Mouse (Mus musculus): ENCODE measurements around the gene Col9a3.

Col9a3 gene

DNA sequence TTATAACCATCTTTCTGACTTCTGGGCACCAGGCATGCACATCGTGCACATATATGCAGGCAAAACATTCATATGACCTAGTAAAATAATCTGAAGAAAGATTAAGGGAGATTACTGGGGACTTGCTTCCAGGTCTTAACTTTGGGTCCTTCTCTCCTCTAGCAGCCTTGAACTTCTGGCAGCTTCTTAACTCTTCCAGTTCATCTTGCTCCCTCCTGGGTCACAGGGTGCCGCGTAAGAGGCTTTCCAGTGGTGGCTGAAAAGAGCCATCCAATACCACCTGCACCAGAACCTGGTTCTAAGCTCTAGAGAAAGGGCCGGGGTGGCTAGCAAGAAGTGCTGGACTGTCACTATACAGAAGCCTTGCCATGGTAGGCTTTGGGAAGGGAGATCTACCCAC lies at the start of gene Col9a3:
Gene Col9a3 (plus strand): TSS at position 301 of the 400 bp plus-strand sequence.
- DNase-seq (ENCODE audit: low read depth, low spot score): peak; percentile 18

DNA sequence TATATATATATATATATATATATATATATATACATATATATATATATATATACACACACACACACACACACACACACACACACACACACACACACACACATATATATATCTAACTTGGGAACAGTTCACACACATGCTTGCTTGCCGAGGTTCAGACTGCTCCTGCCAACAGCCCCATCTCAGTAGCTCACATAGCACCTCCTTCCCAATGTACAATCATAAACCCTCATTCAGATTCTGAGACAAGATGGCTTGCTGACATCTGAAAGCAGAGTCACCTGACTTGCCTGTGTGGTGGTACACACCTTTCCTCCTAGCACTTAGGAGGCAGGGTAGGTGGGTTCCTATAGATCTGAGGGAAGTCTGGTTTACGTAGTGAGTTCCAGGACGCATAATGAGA lies 45.2 kb upstream of the Col9a3 start:
- DNase-seq (ENCODE audit: low read depth, low spot score): no peak

DNA sequence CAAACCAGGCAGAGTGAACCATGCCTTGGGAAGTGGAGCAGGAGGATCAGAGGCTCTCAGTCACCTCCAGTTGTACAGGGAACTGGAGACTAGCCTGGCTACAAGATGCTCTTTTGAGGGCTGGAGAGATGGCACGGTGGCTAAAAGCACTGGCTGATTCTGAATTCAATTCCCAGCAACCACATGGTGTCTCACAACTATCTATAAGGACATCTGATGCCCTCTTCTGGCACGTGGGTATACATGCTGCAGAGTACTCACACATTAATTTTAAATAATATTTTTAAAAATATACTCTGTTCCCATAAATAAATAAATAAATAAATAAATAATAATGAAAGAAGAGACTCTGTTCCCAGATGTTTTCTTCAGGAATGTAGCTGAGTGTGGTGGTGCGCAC lies 42.4 kb upstream of the Col9a3 start:
- DNase-seq (ENCODE audit: low read depth, low spot score): no peak

DNA sequence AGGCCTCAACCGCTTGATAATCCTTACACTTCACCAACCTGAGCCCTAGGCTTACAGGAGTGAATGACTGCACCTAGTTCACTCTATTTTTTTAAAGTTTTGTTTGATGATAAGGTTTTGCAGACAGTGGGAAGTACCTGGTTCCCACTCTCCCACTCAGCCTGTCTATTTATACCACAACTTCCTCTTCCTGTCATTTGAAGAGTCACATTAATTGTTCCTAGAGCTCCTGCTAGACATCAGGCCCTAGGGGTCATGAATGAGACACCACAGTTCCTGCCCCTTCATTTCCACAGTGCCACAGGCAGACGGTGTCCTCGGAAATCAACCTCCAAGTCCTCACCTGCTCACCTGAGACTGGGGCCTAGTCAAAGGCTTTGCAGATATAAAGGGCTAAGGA lies 41.1 kb upstream of the Col9a3 start:
- no peak for DNase-seq (ENCODE audit: low read depth, low spot score)

DNA sequence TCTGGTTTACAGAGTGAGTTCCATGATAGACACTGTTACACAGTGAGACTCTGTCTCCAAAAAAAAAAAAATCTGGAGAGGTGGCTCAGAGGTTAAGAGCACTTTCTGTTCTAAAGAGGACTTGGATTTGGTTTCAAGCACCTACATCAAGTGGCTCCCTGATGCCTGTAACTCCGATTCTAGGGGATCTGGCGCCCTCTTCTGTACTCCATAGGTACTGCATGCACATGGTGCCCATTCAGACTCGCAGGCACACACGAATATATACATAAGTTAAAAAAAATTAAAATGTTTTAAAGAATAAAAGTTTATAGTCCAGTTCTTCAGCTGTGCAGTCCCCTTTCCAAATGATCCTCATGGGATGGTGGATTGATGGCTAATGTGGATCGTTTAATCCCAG lies 37.3 kb upstream of the Col9a3 start:
- DNase-seq (ENCODE audit: low read depth, low spot score): peak; percentile 62

DNA sequence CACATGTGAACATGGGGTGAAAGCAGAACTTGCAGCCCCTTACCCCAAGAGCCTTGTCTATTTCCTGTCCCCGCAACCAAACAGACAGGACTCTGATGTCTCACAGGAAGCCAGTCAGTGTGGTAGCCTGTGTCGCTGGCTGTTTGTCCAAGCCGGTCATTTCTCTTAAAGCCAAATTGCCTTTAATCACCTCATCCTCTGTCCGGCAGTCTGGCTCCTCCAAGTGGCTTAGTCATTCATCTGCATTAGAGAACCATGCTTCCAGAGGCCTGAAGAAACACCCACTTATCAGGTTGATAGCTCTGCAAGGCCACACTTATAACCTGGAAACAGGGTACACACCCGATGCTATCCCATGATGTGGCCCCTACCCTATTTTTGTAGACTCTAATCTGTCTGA lies 35.4 kb upstream of the Col9a3 start:
- DNase-seq (ENCODE audit: low read depth, low spot score): no peak

DNA sequence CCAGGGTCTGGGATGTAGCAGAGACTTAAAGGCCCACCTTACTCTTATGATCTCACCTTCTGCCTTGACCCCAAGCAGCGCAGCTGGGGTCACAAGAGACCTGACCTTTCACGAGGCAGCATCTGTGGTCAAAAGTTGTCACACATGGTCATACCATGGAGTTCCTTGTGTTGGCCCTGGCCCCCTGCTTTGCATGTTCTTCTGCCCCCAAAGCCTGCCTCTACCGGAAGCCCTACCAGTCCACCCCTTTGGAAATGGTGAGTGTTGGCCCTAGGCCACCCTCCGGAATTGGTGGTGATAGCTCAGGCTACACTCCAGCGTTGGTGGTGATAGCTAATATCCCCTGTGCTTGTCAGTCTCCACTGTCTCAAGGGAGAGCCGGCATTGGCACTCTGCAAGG lies 34.3 kb upstream of the Col9a3 start:
- DNase-seq (ENCODE audit: low read depth, low spot score): no peak

DNA sequence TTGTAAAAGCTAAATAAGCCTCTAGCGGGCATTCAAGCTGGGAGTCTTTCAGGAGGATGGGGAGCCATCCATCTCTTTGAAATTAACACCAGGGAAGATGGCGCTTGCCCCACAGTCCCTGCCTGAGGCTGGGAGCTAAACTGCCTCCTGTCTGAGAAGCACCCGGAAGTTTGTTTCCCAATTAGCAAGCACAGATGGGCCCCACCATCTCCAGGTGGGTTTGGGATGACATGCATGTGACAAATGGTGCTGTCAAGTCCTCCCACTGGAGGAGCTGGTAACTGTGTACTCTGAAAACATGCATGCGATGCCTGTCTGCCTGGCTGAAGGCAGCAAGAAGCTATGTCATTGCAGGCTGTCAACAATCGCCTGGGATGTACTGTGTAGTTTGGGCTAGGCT lies 33.7 kb upstream of the Col9a3 start:
- no peak for DNase-seq (ENCODE audit: low read depth, low spot score)

DNA sequence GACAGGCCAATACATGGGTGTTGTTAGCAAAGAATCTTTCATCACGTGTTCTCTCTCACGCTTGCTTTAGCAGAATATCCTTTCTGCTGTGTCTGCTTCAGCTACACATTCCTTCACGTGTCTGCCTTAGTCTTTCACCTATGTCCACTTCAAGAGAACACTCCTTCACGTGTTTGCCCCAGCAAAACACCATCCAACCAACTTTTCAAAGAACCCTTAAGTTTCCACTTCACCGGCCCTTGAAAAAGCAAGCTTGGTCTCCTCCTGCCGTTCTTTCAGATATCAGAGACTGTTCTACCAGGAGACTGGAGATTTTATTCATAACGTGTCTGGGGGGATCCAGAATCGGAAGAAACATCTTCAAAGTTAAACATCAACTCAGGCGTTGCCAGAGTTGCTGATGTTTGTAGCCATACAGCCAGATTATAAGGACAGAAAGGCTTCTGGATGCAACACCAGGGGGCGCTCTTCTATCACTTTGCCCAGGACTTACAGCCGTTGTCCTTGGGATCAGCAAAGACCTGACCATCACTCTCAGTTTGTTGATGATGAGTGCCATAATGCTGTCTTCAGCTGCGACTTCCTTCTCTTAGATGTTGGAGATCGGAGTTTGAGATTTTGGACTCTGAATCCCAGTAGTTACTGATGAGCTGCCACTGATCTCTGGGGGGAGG lies 31.2 kb upstream of the Col9a3 start:
- peak; percentile 82 for DNase-seq (ENCODE audit: low read depth, low spot score)

DNA sequence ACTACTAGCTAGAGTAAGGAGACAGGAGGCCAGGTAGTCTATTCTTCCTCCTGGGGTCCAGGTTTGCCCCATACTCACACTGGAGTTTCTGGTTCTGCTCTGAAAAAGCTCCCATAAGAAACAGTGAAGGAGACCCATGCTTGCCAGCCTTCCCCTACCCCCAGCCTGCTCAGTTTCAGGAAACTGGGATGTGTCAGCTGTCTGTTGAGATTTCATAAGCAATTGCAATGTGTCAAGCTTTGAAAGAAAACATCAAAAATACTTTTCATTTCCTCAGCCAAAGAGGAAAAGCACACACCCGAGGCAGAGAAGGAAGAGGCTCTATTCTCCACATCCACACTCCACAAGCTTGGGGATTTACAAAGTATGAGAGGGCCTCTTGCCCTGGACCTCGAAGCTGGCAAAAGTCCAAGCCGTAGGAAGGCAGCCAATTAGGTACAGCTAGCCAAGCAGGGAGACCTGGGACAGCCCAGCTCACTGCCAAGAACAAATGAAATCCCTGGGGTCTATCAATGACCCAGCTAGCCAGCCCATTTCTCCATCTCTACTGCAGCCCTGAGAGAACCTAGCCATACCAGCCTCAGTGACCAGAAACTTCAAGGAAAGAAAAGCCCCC lies 28.5 kb upstream of the Col9a3 start:
- no peak for DNase-seq (ENCODE audit: low read depth, low spot score)

DNA sequence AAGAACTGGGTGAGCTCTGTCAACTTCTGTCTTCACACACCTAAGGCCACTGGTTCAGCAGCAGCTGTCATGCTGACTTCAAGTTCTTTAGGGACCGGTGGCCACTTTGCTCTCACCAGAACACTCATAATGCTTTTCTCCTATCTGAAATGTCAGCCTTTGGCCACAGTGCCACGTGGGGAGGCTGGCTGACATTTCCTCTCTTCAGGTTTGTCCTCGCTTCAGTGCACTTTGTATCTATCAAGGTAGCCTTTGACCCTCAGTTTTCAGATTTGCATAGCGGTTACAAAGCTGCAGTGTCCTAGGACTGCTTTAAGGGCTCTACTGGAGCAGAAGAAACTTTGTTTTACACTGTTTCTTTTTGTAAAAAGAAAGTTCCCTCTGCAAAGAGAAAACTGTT lies 21.1 kb upstream of the Col9a3 start:
- DNase-seq (ENCODE audit: low read depth, low spot score): no peak

DNA sequence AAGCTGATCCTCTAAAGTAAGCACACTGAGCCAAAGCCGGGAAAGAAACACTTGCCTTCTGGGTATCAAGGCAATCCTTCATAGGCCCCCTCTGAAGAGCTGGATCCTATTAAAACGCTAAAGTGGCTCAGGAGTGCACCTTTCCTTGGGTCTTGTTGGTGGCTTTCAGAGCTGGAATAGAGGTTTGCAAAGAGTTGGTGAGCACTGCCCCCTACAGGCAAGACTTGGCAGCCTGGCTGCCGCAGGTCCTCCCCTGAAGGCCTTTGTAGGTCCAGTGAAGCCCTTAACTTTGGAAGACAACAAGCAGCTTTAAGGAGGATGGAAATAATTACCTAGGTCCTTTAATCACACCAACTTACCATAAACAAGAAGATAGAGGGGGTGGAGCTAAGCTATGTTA lies 18.9 kb upstream of the Col9a3 start:
- peak; percentile 76 for DNase-seq (ENCODE audit: low read depth, low spot score)

DNA sequence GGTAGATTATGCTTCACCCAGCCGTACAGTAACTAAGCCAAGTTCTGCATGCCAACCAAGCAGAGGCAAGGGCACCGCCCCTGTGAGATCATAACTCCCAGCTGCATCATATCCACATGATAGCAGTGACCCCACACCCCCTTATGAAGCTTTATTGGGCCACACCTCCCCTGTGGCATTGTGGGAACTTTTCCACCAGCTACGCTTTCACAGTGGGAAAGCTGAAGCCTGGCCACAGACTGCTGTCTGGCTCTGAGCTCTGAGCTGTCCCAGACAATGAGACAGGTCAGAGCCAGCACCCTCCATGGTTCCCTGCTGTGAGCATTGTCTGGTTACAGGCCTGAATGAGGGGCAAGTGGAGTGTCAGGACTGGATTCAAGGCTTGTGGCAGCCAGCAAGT lies 16.6 kb upstream of the Col9a3 start, which contains the start of gene Mrgbp:
Gene Mrgbp (plus strand): TSS at position 303 of the 400 bp plus-strand sequence.
- DNase-seq (ENCODE audit: low read depth, low spot score): peak; percentile 50

DNA sequence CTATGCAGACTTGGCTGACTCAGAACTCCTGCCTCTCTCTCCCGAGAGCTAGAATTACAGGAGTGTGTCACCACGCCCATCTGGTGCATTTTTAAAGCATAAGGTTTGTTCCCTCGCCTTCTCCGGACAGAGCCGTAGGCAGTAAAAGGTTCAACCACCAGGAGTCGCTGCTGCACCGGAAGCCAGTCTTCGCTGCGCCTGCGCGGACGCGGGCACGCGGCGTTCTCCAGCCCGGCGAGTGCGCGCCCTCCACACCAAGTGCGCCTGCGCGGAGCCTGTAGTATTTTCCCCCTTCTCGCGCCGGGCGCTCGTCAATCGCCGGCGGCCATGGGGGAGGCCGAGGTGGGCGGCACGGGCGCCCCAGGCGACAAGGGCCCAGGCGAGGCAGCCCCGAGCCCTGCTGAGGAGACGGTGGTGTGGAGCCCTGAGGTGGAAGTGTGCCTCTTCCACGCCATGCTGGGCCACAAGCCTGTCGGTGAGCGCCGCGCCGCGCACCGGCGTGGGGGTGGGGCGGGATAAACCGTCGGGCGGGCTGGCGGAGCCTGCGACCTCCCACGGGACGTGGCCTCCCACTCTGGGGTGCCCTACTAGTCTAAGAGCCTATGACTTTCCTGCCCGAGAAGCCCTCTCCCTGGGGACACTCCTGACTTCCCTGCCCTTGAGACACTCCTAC lies 15.0 kb upstream of the Col9a3 start:
- DNase-seq (ENCODE audit: low read depth, low spot score): peak; percentile 97

DNA sequence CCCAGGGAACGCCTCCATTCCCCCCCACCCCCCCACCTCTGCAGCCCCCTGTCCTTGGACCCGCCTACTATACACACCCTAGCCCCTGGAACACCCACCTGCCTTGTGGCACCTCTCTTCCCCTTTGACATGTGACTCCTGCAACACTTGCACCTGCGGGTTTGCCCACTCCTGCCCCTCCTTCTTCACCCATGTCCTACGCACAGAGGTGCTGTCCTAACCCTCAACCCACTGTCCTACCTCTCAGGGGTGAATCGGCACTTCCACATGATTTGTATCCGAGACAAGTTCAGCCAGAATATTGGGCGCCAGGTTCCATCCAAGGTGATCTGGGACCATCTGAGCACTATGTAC lies 14.5 kb upstream of the Col9a3 start:
- DNase-seq (ENCODE audit: low read depth, low spot score): no peak

DNA sequence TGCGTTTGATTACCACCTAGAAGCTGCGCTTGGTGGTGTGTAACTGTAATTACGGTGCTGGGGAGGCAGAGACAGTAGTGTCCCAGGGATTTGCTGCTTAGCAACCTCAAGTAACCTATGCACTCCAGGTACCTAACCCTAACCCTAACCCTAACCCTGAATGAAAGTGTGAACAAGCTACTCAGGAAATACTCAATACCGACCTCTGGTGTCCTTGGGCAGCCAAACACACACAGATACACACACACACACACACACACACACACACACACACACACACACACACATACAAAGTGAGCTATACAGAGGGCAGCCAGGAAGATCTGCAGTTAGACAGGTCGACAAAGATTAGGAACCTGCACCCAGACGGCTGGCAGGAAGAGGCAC lies 8.9 kb upstream of the Col9a3 start:
- DNase-seq (ENCODE audit: low read depth, low spot score): no peak

DNA sequence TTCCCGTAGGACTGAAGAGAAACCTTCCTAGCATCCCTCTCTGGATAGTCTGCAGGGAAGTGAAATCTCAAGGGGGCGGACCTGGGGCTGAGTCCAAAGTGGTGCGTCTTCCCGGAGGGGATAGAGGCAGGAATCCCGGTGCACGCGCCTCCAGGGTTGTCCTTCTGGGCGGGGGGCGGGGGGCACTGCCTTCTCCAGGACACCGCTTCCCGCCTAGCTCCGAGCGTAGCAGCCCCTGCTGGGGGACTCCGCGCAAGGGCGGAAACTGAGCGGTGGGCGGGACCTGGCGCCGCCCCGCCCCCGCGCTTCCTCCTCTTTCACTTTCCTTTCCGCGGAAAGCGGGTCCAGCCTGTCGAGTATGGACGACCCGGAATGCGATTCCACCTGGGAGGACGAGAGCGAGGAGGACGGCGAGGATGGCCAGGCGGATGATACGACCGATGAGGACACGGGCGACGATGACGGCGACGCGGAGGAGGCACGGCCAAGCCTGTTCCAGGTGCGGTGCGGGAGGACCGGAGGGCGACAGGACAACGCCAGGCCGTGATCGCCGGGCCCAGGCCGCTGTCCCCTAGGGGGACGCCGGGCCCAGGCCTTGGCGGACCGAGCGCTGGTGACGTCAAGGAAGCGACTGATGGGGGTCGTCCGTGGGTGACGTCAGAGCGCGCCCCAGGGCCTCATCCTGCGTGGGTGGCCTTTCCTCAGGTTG lies 8.3 kb upstream of the Col9a3 start, which contains the start of gene Ogfr:
Gene Ogfr (plus strand): TSS at position 123 of the 709 bp plus-strand sequence.
- DNase-seq (ENCODE audit: low read depth, low spot score): peak; percentile 91

DNA sequence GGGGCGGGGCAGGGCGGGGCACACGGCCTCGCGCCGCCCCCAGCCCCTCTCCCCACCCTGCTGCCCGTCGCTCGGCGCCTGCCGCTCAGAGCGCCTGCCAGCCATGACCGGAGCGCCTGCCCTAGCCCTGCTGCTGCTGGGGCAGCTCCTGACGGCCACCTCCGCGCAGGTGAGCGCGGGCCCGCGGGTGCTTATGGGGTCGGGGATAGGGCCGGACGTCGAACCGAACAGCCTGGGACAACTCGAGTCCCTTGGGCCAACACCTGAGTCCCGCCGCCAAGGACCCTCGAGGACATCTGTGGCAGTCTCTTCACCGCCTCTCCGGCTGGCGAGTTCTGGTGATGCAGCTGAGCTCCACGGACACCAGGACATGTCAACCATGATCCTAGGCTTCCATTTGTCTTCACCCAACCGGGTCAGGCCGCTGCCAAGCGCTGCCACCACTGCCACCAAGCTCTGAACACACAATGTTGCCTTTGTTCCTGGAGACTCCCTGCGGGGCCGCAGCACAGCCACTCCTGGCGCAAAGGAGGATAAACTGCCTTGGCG lies 641 bp downstream of the Col9a3 start:
- DNase-seq (ENCODE audit: low read depth, low spot score): peak; percentile 35

DNA sequence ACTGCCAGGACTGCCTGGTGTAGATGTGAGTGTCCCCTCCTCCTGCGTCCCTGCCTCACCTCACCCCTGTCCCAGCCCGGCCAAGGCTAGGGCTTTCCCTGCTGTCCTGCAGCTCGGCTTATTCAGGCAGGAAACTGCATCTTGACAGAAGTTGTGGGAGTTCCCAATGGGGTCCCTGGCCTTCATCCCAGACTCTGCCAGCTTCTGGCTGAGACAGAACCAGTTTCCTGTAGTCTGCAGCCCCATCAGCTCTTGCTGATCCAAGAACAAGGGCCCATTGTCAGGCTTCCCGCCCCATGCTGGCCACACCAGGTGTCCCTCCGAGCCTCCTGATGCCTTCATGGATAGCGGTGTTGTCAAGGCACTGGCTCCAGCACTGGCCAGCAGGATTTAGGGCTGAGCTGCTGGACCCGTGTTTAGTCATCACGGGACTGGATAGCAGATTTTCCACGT lies 3.0 kb downstream of the Col9a3 start:
- no peak for DNase-seq (ENCODE audit: low read depth, low spot score)

DNA sequence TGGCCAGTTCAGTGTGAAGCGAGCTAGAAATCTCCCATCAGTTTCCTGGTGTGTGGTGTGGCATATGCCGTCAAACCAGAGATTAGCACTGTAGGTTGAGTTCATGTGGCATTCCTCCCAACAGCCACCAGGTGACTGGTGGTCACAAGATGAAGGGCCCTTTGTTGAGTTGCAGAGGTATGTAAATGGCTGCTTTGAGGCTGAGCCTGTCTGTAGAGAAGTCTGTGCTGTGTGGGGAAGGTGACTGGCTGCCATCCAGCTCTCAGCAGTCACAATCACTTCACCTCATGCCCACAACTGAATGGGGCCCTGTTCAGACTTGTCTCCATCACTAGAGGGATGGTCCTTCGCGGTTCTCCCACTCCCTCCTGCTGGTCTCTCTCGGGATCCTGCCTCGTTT lies 7.2 kb downstream of the Col9a3 start:
- DNase-seq (ENCODE audit: low read depth, low spot score): peak; percentile 79

DNA sequence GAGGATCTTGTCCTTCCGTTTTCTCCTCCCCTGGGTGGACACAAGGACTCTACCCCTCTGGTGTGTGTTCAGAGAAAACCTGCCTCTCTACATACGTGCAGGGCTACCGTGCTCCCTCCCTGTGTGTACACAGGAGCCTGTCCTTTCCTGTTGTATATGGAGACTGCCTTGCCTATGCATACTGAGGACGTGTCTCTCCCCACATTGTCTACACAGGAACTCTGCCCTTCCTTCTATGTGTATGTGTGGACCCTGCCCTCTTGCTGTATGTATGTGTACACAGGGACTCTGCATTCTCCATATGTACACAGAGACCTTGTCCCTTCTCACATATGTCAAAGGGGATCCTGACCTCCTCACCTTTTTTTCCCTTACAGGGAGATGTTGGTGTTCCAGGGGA lies 12.7 kb downstream of the Col9a3 start:
- no peak for DNase-seq (ENCODE audit: low read depth, low spot score)

DNA sequence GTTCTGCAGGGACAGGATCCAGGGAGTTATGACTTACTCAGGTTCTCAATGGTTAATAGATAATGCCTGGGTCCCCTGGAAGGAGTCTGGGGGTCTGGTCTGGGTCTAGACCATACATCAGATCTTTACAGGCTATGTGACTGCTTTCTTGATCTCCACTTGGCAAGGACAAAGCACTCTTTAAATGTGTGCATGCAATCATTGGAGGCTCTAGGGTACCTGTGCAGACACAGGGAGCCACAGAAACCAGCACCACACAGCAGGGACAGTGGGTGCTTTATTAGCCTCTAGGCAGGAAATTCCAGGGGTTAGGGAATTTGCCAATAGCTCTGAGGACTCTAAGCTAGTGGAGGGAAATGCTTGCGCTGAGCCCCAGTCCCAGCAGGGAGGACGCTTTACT lies 14.3 kb downstream of the Col9a3 start:
- DNase-seq (ENCODE audit: low read depth, low spot score): no peak
